Mouse (Mus musculus) heart, postnatal 25 days (tissue): Measurements from ENCODE around the gene Rab11fip2. TPM values are rescaled to one million over a fixed set of nuclear protein-coding genes. Genes with fewer than 3 reads are reported as not detected.

Experiments
- DNase-seq: peaks from one replicate; pipeline ENCODE4 v3.0.0; 2022; ENCODE audit warnings: low spot score
- intact Hi-C: fragments of 180-260 bp; cut with DNase I; formaldehyde crosslinking; loops from one replicate; pipeline ENCODE4 v1.15.1; 2025
- total RNA-seq, 2 experiments: library from RNA; stranded (reverse); gene quantifications; 2 replicates each; pipeline ENCODE4 v1.2.3; 2021

The Rab11fip2 gene
- total RNA-seq, 2 experiments from 2014 or later: 9.8 to 9.9 TPM

DNA sequence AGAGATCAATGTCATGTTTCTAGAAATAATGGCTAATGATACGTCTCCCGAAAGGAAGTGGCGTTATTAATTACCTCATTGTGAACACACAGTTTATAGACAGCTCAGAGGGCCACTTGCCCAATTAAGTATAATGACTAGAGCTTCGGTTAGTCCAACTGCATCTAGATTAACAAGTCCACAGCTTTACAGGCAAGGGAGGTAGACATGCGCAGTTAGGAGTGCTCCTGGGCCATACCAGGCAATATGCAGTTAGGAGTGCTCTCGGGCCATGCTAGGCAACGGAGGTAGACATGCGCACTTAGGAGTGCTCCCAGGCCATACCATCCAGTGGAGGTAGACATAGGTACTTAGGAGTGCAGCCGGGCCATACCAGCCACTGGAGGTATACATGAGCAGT is 76.8 kb downstream of the Rab11fip2 start:
- no peak for DNase-seq
- intact Hi-C loops: no loop called here

- intact Hi-C loops: no loop called here
- no peak for DNase-seq
Observed at GRCm38 (mm10) chr19:59862423-59862822, 81.0 kb downstream of the Rab11fip2 start.

GRCm38 (mm10) chr19:59860799-59861198 is 82.7 kb downstream of the Rab11fip2 start:
- no peak for DNase-seq
- intact Hi-C loops: no loop called here

- intact Hi-C loops: no loop called here
- no peak for DNase-seq
Observed at GRCm38 (mm10) chr19:59853061-59853460, 90.4 kb downstream of the Rab11fip2 start.
